ENCODE assay signal across 24 mouse cellular contexts in genomic region chr15:94524956-94525355, GRCm38 (mm10). TPM values are rescaled to one million over a fixed set of nuclear protein-coding genes. Genes with fewer than 3 reads are reported as not detected.
DNase-seq lines count a peak whose midpoint lies in the region; ATAC-seq and TF ChIP-seq lines count a peak whose summit lies in the region.
"Had no signal": no experiment of that assay in that cellular context is flagged by ENCODE, and none has a peak within 500 bp of the region (broad histone marks: within the 10 kb centered on the region; RNA-seq: fewer than 3 reads in every experiment).

No protein-coding gene starts in this region.

- no peak for TF ChIP-seq RAD21 in MEL (IDR thresholded peaks at IDR 0.05; ENCODE audit: low read depth, low read length)

- H3K4me1 ChIP-seq in megakaryocyte, embryonic 14.5 days = no peaks in the 10 kb centered on the region
- H3K4me1 ChIP-seq in MEL (ENCODE audit: control insufficient read depth in 1 of 2, insufficient read depth in 2 of 2, low read length in 2 of 2) = peaks cover 0 to 2% of the 10 kb centered on the region in 2 experiments; a peak in 1 of 4 replicates
- H3K4me1 ChIP-seq: embryonic facial prominence, embryonic 10.5 days; embryonic facial prominence, embryonic 12.5 days; forebrain, embryonic 13.5 days; forebrain, embryonic 15.5 days had no signal

- no peak overlapping the region for H3K9ac ChIP-seq in MEL (ENCODE audit: control insufficient read depth, low read depth, low read length, poor library complexity, severe bottlenecking)
- H3K9ac ChIP-seq: embryonic facial prominence, embryonic 12.5 days; forebrain, embryonic 13.5 days; forebrain, embryonic 15.5 days; forebrain, postnatal 0 days had no signal

- peaks cover 70% of the 10 kb centered on the region for H3K36me3 ChIP-seq in megakaryocyte, embryonic 14.5 days (replicated peaks; ENCODE audit: low read length)
- no peaks in the 10 kb centered on the region; a peak in 1 of 4 replicates for H3K36me3 ChIP-seq in MEL (ENCODE audit: control insufficient read depth in 1 of 2, insufficient read depth in 2 of 2, low read length in 2 of 2)
- H3K36me3 ChIP-seq: forebrain, embryonic 15.5 days had no signal

- TF ChIP-seq EP300 in MEL (IDR thresholded peaks at IDR 0.05; ENCODE audit: low read depth in 1 of 2, low read length in 2 of 2) = no peak

- no peaks in the 10 kb centered on the region for H3K27me3 ChIP-seq in megakaryocyte, embryonic 14.5 days (replicated peaks)
- no peaks in the 10 kb centered on the region for H3K27me3 ChIP-seq in MEL (ENCODE audit: control insufficient read depth in 1 of 2, insufficient read depth in 2 of 2, low read length in 2 of 2)
- H3K27me3 ChIP-seq: CH12.LX; embryonic facial prominence, embryonic 12.5 days; forebrain, embryonic 13.5 days; forebrain, embryonic 15.5 days had no signal

- peak; percentile 89 for DNase-seq in heart, adult 11 months
- DNase-seq in heart, postnatal 36 days = no peak
- DNase-seq in heart, postnatal 10 days = peak; percentile 29 to 47
- DNase-seq in heart, adult 8-10 months (ENCODE audit: low spot score) = no peak
- DNase-seq in MEL (ENCODE audit: low read depth, low spot score) = no peak
- DNase-seq in T-cell, adult 2 months (ENCODE audit: low spot score) = no peak
- DNase-seq: adrenal gland, adult 2 months; adrenal gland, postnatal 10 days; cerebellum, adult 11-12 months; cerebellum, adult 2 months; cerebellum, adult 9-10 months; cerebellum, postnatal 10 days; cerebellum, postnatal 25 days; forebrain, postnatal 0 days had no signal

- H3K9me3 ChIP-seq in megakaryocyte, embryonic 14.5 days = no peaks in the 10 kb centered on the region
- no peaks in the 10 kb centered on the region for H3K9me3 ChIP-seq in MEL (replicated peaks; ENCODE audit: insufficient read depth, low read length)
- H3K9me3 ChIP-seq: embryonic facial prominence, embryonic 10.5 days; embryonic facial prominence, embryonic 12.5 days; forebrain, embryonic 13.5 days; forebrain, embryonic 15.5 days; G1E had no signal

- H3K4me3 ChIP-seq in megakaryocyte, embryonic 14.5 days (replicated peaks) = peak overlapping the region; percentile 24
- no peak overlapping the region for H3K4me3 ChIP-seq in MEL (ENCODE audit: control insufficient read depth in 1 of 2, insufficient read depth in 1 of 2, low read depth in 2 of 2, low read length in 2 of 2)
- H3K4me3 ChIP-seq: embryonic facial prominence, embryonic 10.5 days; embryonic facial prominence, embryonic 12.5 days; forebrain, embryonic 13.5 days; forebrain, embryonic 15.5 days had no signal

- no peak for ATAC-seq in megakaryocyte, adult 5-6 weeks (ENCODE audit: poor library complexity, severe bottlenecking)
- ATAC-seq: activated CD4-positive, CD25-positive, alpha-beta regulatory T cell, adult 4 months; CD4-positive, CD25-positive, alpha-beta regulatory T cell, adult 4 months; forebrain, embryonic 13.5 days; forebrain, embryonic 15.5 days; forebrain, postnatal 0 days had no signal

- H3K79me2 ChIP-seq in MEL (ENCODE audit: control insufficient read depth, insufficient read depth, low read length, poor library complexity) = no peaks in the 10 kb centered on the region

- H3K27ac ChIP-seq in MEL (ENCODE audit: control insufficient read depth, low read depth, low read length) = no peak overlapping the region
- H3K27ac ChIP-seq: embryonic facial prominence, embryonic 10.5 days; embryonic facial prominence, embryonic 12.5 days; forebrain, embryonic 13.5 days; forebrain, embryonic 15.5 days had no signal

- intact Hi-C loops in heart, postnatal 36 days (cut with DNase I) = no loop called here
- intact Hi-C loops in heart, postnatal 10 days (cut with DNase I) = no loop called here

- no peak for TF ChIP-seq CTCF in MEL (IDR thresholded peaks at IDR 0.05 in 2 of 3, conservative IDR thresholded peaks at IDR 0.05 in 1 of 3; ENCODE audit: control insufficient read depth in 1 of 3, insufficient read depth in 1 of 3, low read depth in 2 of 3, low read length in 3 of 3, poor library complexity in 1 of 3, severe bottlenecking in 1 of 3)

- no peak for TF ChIP-seq POLR2A in MEL (IDR thresholded peaks at IDR 0.05; ENCODE audit: control insufficient read depth in 1 of 2, insufficient read depth in 1 of 2, low read depth in 1 of 2, low read length in 2 of 2, poor library complexity in 1 of 2)

TF ChIP-seq in MEL, 35 proteins besides CTCF, POLR2A, EP300 and RAD21:
- TF ChIP-seq USF1 (IDR thresholded peaks at IDR 0.05; ENCODE audit: low read depth, low read length) = peak; percentile 29; the same call in 1 of the 2 replicates
- TF ChIP-seq ZC3H11A (IDR thresholded peaks at IDR 0.05; ENCODE audit: low read depth, low read length) = no peak

RNA-seq across cellular contexts. Expression of gene Pus7l, which starts 18.4 kb away (rescaled TPM):
- 1 to 10 TPM; 1.8 to 2.2 TPM for total RNA-seq in heart, postnatal 36 days (2021)
- 1 to 10 TPM; 2.9 to 3.1 TPM for total RNA-seq in heart, postnatal 10 days (2021)
- total RNA-seq in heart, adult 8-10 months (2022) = 1 to 10 TPM; 1.7 to 2.5 (median 2.1) TPM
- 0.97 and 6.3 TPM in 2 replicates for polyA plus RNA-seq in megakaryocyte, embryonic 14.5 days (2012; ENCODE audit: insufficient read depth, low replicate concordance)
- 3.7 and 5.8 TPM in 2 replicates for total RNA-seq in megakaryocyte, adult 5-6 weeks (2015)
- total RNA-seq in megakaryocyte, adult 5-6 weeks (2017) = 3.8 and 4.8 TPM in 2 replicates
- total RNA-seq in MEL (2012; rRNA removed) = 40.1 and 40.6 TPM in 2 replicates
- 10 to 100 TPM; 33.2 to 51.2 TPM for polyA plus RNA-seq in MEL (2012; ENCODE audit: insufficient read depth in 1 of 2, insufficient read length in 2 of 2, low read depth in 1 of 2, low replicate concordance in 2 of 2, missing spikeins in 1 of 2)

RNA-seq across cellular contexts. Expression of gene Irak4, which starts 18.5 kb away (rescaled TPM):
- total RNA-seq in heart, postnatal 36 days (2021) = 1 to 10 TPM; 5.9 to 6.2 TPM
- 1 to 10 TPM; 6.3 to 8.4 TPM for total RNA-seq in heart, postnatal 10 days (2021)
- 1 to 10 TPM; 4.6 to 7.5 (median 5.3) TPM for total RNA-seq in heart, adult 8-10 months (2022)
- polyA plus RNA-seq in megakaryocyte, embryonic 14.5 days (2012; ENCODE audit: insufficient read depth, low replicate concordance) = 0.95 and 5.6 TPM in 2 replicates
- total RNA-seq in megakaryocyte, adult 5-6 weeks (2015) = 18.4 and 25.3 TPM in 2 replicates
- 45.6 and 51.5 TPM in 2 replicates for total RNA-seq in megakaryocyte, adult 5-6 weeks (2017)
- 6.7 and 7.5 TPM in 2 replicates for total RNA-seq in MEL (2012; rRNA removed)
- polyA plus RNA-seq in MEL (2012; ENCODE audit: insufficient read depth in 1 of 2, insufficient read length in 2 of 2, low read depth in 1 of 2, low replicate concordance in 2 of 2, missing spikeins in 1 of 2) = 1 to 10 TPM in 1 of 2 experiments, not detected in 1; 9.4 TPM

RNA-seq across cellular contexts. Expression of gene Adamts20, which starts 59.7 kb away (rescaled TPM):
- total RNA-seq in heart, postnatal 36 days (2021) = under 1 TPM; 0.11 TPM
- total RNA-seq in heart, postnatal 10 days (2021) = under 1 TPM; 0.37 to 0.67 TPM
- total RNA-seq in heart, adult 8-10 months (2022) = under 1 TPM; 0.06 to 0.32 (median 0.14) TPM
- polyA plus RNA-seq in megakaryocyte, embryonic 14.5 days (2012; ENCODE audit: insufficient read depth, low replicate concordance) = 0.39 TPM in 1 of 2 replicates, not detected in the other
- total RNA-seq in megakaryocyte, adult 5-6 weeks (2015) = not detected in 2 replicates
- not detected in 2 replicates for total RNA-seq in megakaryocyte, adult 5-6 weeks (2017)
- total RNA-seq in MEL (2012; rRNA removed) = 2.1 TPM in 2 replicates
- 1 to 10 TPM in 1 of 2 experiments, not detected in 1; 3.6 TPM for polyA plus RNA-seq in MEL (2012; ENCODE audit: insufficient read depth in 1 of 2, insufficient read length in 2 of 2, low read depth in 1 of 2, low replicate concordance in 2 of 2, missing spikeins in 1 of 2)
- polyA plus RNA-seq: CD4-positive, CD25-positive, alpha-beta regulatory T cell, adult 4 months; G1E had no signal

Comparison
In these comparisons a context has a peak if more than half of its experiments do, and no peak if none do; other contexts are left out.
1. DNase-seq: peak in heart, adult 11 months (single experiment) and heart, postnatal 10 days (2 of 2); none in heart, postnatal 36 days (0 of 2), heart, adult 8-10 months (single experiment), MEL (single experiment) and T-cell, adult 2 months (single experiment).